Mouse (Mus musculus) C2C12 (cell line): Measurements from ENCODE around the gene Arhgef26.

Source experiments
- CEBPB ChIP-seq: IDR thresholded peaks from one replicate; pipeline ENCODE4 v1.6.1; 2011; ENCODE audit warnings: low read depth, mild to moderate bottlenecking, control low read depth, moderate library complexity
- CTCF ChIP-seq: IDR thresholded peaks from one replicate; pipeline ENCODE4 v1.5.1; 2011; ENCODE audit not compliant: control insufficient read depth, insufficient read depth, insufficient read length
- FOSL1 ChIP-seq: IDR thresholded peaks from one replicate; pipeline ENCODE4 v1.8.0; 2011; ENCODE audit warnings: mild to moderate bottlenecking, low read length; ENCODE audit not compliant: poor library complexity, insufficient read depth, severe bottlenecking
- MAX ChIP-seq: IDR thresholded peaks from one replicate; pipeline ENCODE4 v1.6.1; 2011; ENCODE audit warnings: mild to moderate bottlenecking, control low read depth
- MYOG ChIP-seq: IDR thresholded peaks from one replicate; pipeline ENCODE4 v1.6.1; 2011; ENCODE audit not compliant: control insufficient read depth, insufficient read length; ENCODE audit errors: extremely low read depth

DNA sequence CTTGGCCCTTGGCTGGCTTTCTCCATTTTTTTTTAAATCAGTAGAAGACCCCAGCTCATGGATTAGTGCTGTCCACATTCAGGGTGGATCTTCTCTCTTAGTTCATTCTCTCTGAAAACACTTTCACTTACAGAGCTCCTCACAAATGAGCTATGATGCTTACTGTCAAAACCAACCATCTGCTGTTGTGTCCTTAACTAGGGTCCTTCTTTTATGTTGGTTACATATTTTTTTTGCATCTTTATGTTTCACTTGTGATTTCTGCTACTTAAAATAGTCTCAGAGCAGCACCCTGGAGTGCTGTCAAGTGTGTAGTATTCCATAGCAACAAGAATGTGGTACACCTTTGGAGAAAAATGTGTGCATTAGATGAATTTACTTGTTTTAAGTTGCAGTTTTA lies 60.0 kb downstream of the Arhgef26 start:
- TF ChIP-seq CTCF (no peak), FOSL1 (no peak), CEBPB (no peak), MAX (no peak), MYOG (no peak)
